Mouse (Mus musculus): ENCODE measurements around the gene Ank3. TPM values are rescaled to one million over a fixed set of nuclear protein-coding genes. Genes with fewer than 3 reads are reported as not detected.

Ank3 gene
- polyA plus RNA-seq, 1 experiment from 2014 or later: 70.0 TPM

DNA sequence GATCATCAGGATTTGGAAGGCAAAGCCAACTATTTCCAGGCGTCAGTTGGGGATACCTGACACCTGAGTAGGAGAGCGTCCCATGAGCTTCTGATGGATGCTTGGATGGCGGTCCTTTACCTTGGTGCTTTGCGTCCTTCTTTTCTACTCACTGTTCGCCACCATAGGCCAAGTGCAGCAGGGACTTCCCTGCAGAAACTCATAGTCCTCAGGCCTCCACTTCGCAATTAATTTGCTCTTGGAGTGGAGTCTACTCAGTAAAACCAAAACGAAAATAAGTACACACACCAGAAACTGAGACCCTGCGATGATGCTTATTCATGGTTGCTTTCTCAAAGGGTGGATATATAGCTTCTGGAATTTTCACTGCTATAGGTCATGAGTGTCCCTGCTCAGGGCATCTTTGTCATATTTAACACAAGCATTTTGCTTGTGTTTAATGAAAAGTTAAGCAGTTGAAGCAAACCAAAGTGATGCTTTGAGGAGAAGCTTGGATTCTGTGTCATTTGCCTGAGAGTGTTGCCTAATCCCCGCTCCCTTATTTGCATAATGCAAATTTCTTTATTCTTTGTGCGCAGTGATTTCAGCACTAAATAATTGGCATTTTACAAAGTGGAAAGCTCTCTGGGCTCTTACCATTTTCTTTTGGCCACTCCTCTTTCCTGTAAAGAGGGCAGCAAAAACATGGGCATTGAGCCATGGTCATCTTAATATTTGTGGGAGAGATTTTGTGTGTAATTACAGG, 145.5 kb downstream of the Ank3 start:
- Histone ChIP-seq H3K4me3 (ENCODE audit: low read depth, low read length) (no peak overlapping the region), H3K9me3 (ENCODE audit: control insufficient read depth, low read length) (no peaks in the 10 kb centered on the region), H3K27ac (ENCODE audit: low read depth, low read length) (no peak overlapping the region), H3K4me1 (ENCODE audit: control insufficient read depth, insufficient read depth, low read length) (no peaks in the 10 kb centered on the region), H3K9ac (ENCODE audit: low read length) (no peak overlapping the region), H3K36me3 (ENCODE audit: control insufficient read depth, insufficient read depth, low read length) (no peaks in the 10 kb centered on the region), H3K27me3 (ENCODE audit: control insufficient read depth, insufficient read depth, low read length) (no peaks in the 10 kb centered on the region), H3K4me2 (ENCODE audit: low read depth) (no peak overlapping the region)
- 96% methylated on average over 10 of the region's 10 CpGs for WGBS
- DNase-seq (ENCODE audit: low spot score) (no peak), ATAC-seq (ENCODE audit: insufficient read depth, low FRiP score, low TSS enrichment) (no peak)

DNA sequence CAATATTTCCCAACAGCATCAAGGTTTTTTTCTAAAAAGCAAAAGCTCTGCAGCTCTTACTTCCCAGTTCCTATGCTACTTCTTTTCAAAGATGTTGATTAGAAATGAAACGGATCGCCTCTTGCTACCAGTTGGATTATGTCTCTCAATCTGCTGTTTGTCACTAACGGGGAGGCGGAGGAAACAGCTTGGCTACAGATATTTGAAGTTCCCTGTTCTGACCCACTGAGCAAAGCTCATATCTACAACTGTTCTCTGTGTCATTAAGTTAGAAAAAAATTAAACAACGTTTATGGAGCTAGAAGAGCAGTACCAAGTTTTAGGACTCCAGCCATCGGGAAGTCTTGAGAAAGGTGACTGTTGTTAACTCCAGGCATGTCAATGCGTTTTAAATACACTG, 146.1 kb downstream of the Ank3 start:
- no peak for ATAC-seq (ENCODE audit: insufficient read depth, low FRiP score, low TSS enrichment)
- Histone ChIP-seq H3K9me3 (ENCODE audit: control insufficient read depth, low read length) (no peaks in the 10 kb centered on the region), H3K27me3 (ENCODE audit: control insufficient read depth, insufficient read depth, low read length) (no peaks in the 10 kb centered on the region), H3K9ac (ENCODE audit: low read length) (no peak overlapping the region), H3K27ac (ENCODE audit: low read depth, low read length) (no peak overlapping the region), H3K36me3 (ENCODE audit: control insufficient read depth, insufficient read depth, low read length) (no peaks in the 10 kb centered on the region), H3K4me2 (ENCODE audit: low read depth) (no peak overlapping the region), H3K4me1 (ENCODE audit: control insufficient read depth, insufficient read depth, low read length) (no peaks in the 10 kb centered on the region), H3K4me3 (ENCODE audit: low read depth, low read length) (no peak overlapping the region)
- 93% methylated on average over 7 of the region's 7 CpGs for WGBS
- no peak for DNase-seq (ENCODE audit: low spot score)

DNA sequence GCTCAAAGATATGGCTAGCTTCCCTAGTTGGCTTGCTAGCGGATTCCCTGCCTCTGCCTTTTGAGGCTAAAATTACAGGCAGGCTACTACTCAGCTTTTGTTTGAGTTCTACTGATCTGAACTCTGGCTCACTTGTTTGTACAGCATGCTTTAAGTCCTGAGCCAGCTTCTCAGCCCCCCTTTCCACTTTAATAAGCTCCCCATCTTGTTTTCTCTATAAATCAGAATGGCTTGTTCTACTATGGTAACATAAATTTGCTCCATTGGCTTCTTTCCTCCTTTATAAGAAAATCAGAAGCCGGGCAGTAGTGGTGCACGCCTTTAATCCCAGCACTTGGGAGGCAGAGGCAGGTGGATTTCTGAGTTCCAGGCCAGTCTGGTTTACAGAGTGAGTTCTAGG, 147.4 kb downstream of the Ank3 start:
- no peak overlapping the region for H3K9ac ChIP-seq (ENCODE audit: low read length)
- H3K27me3 ChIP-seq (ENCODE audit: control insufficient read depth, insufficient read depth, low read length): no peaks in the 10 kb centered on the region
- H3K9me3 ChIP-seq (ENCODE audit: control insufficient read depth, low read length): no peaks in the 10 kb centered on the region
- DNase-seq (ENCODE audit: low spot score): no peak
- no peaks in the 10 kb centered on the region for H3K36me3 ChIP-seq (ENCODE audit: control insufficient read depth, insufficient read depth, low read length)
- H3K4me2 ChIP-seq (ENCODE audit: low read depth): no peak overlapping the region
- no peak overlapping the region for H3K27ac ChIP-seq (ENCODE audit: low read depth, low read length)
- no peak overlapping the region for H3K4me3 ChIP-seq (ENCODE audit: low read depth, low read length)
- WGBS: 80% methylated on average over 3 of the region's 3 CpGs
- no peak for ATAC-seq (ENCODE audit: insufficient read depth, low FRiP score, low TSS enrichment)
- H3K4me1 ChIP-seq (ENCODE audit: control insufficient read depth, insufficient read depth, low read length): no peaks in the 10 kb centered on the region

DNA sequence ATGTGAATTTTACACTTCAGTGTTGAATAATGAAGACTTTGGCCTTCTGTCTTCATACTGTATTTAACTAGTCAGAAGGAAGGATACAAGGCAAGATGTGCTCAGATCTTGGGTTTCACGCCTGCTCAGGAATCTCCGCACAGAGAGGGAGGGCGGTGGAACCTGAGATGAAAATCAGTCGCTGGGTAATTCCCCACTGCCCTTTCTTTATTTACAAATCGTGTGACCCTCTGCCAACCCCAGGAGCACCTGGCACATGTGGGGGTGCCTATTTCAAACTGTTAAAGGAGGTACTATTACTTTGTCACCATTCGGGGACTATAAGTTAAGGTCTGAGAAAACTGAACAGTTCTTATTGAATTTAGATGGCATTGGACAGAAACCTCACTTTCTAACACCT, 148.1 kb downstream of the Ank3 start:
- H3K4me1 ChIP-seq (ENCODE audit: control insufficient read depth, insufficient read depth, low read length): no peaks in the 10 kb centered on the region
- no peak overlapping the region for H3K4me3 ChIP-seq (ENCODE audit: low read depth, low read length)
- H3K27me3 ChIP-seq (ENCODE audit: control insufficient read depth, insufficient read depth, low read length): no peaks in the 10 kb centered on the region
- ATAC-seq (ENCODE audit: insufficient read depth, low FRiP score, low TSS enrichment) (no peak), DNase-seq (ENCODE audit: low spot score) (no peak)
- no peak overlapping the region for H3K27ac ChIP-seq (ENCODE audit: low read depth, low read length)
- no peaks in the 10 kb centered on the region for H3K36me3 ChIP-seq (ENCODE audit: control insufficient read depth, insufficient read depth, low read length)
- WGBS: 82% methylated on average over 6 of the region's 6 CpGs
- H3K9ac ChIP-seq (ENCODE audit: low read length): no peak overlapping the region
- H3K4me2 ChIP-seq (ENCODE audit: low read depth): no peak overlapping the region
- H3K9me3 ChIP-seq (ENCODE audit: control insufficient read depth, low read length): no peaks in the 10 kb centered on the region

DNA sequence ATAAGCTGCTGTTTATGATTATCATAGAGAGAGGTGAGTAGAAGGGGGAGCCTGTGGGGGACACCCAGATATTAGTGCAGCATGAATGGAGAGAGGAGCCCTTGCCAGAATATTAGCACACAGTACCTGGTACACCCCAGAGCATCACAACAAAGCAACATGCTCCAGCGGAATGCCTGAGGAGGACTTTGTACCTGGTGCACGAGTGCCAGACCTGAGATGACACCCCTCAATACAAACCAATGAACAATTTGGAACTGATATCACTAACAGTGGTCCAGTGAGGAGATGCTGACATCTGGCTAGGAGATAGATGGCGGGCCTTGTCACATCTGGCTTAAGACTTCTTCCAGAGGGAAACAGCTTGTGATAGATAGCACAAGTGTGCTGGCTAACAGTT, 150.2 kb downstream of the Ank3 start:
- WGBS: 84% methylated on average over 3 of the region's 3 CpGs
- DNase-seq (ENCODE audit: low spot score) (no peak), ATAC-seq (ENCODE audit: insufficient read depth, low FRiP score, low TSS enrichment) (no peak)

DNA sequence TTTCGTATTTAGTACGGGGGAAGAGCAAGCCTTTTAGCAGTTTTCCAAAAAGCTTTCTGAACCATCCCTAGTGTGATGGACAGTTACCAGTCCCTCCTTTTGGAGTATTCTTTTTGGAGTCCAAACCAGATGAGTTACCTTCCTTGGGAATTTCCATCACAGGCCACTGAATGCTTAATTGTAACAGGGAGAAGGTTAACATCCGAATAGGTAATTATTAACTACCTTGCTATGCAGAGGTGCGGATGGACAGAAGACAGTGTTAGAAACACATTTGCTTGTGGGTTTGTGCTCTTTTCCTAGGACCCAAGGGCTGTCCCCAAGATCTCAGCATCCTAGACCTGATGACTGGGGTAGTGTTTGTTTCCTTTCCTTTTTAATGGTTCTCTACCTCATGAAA, 150.6 kb downstream of the Ank3 start:
- Histone ChIP-seq H3K9me3 (ENCODE audit: control insufficient read depth, low read length) (no peaks in the 10 kb centered on the region), H3K27me3 (ENCODE audit: control insufficient read depth, insufficient read depth, low read length) (no peaks in the 10 kb centered on the region), H3K27ac (ENCODE audit: low read depth, low read length) (no peak overlapping the region), H3K4me1 (ENCODE audit: control insufficient read depth, insufficient read depth, low read length) (no peaks in the 10 kb centered on the region), H3K36me3 (ENCODE audit: control insufficient read depth, insufficient read depth, low read length) (no peaks in the 10 kb centered on the region), H3K9ac (ENCODE audit: low read length) (no peak overlapping the region), H3K4me3 (ENCODE audit: low read depth, low read length) (no peak overlapping the region), H3K4me2 (ENCODE audit: low read depth) (no peak overlapping the region)
- ATAC-seq (ENCODE audit: insufficient read depth, low FRiP score, low TSS enrichment) (no peak), DNase-seq (ENCODE audit: low spot score) (no peak)
- 94% methylated on average over 4 of the region's 4 CpGs for WGBS

More for the DNA sequence above, 150.2 kb downstream of the Ank3 start:
- Histone ChIP-seq H3K36me3 (ENCODE audit: control insufficient read depth, insufficient read depth, low read length) (no peaks in the 10 kb centered on the region), H3K4me2 (ENCODE audit: low read depth) (no peak overlapping the region), H3K4me3 (ENCODE audit: low read depth, low read length) (no peak overlapping the region), H3K9me3 (ENCODE audit: control insufficient read depth, low read length) (no peaks in the 10 kb centered on the region), H3K4me1 (ENCODE audit: control insufficient read depth, insufficient read depth, low read length) (no peaks in the 10 kb centered on the region), H3K27ac (ENCODE audit: low read depth, low read length) (no peak overlapping the region), H3K9ac (ENCODE audit: low read length) (no peak overlapping the region), H3K27me3 (ENCODE audit: control insufficient read depth, insufficient read depth, low read length) (no peaks in the 10 kb centered on the region)

DNA sequence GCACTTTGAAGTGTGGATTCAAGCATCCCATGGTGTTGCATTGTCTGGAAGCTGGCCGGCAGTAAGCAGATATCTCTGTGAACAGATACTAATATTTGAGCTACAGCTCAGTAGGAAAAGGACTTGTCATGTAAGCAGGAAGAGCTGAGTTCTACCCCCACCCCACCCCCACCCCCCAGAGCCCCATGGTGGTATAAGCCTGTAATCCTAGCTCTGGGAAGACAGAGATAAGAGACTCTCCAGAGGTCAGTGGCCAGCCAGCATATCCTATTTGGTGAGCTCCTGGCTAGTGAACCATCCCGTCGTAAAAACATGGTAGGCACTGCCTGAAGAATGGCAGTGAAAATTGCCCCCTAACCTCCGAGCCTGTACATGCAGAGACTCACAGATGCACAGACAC, 152.3 kb downstream of the Ank3 start:
- Histone ChIP-seq H3K27ac (ENCODE audit: low read depth, low read length) (no peak overlapping the region), H3K9ac (ENCODE audit: low read length) (no peak overlapping the region), H3K36me3 (ENCODE audit: control insufficient read depth, insufficient read depth, low read length) (no peaks in the 10 kb centered on the region), H3K4me2 (ENCODE audit: low read depth) (no peak overlapping the region), H3K9me3 (ENCODE audit: control insufficient read depth, low read length) (no peaks in the 10 kb centered on the region), H3K27me3 (ENCODE audit: control insufficient read depth, insufficient read depth, low read length) (no peaks in the 10 kb centered on the region), H3K4me1 (ENCODE audit: control insufficient read depth, insufficient read depth, low read length) (no peaks in the 10 kb centered on the region), H3K4me3 (ENCODE audit: low read depth, low read length) (no peak overlapping the region)
- WGBS: 62% methylated on average over 4 of the region's 4 CpGs
- no peak for ATAC-seq (ENCODE audit: insufficient read depth, low FRiP score, low TSS enrichment)
- DNase-seq (ENCODE audit: low spot score): no peak

DNA sequence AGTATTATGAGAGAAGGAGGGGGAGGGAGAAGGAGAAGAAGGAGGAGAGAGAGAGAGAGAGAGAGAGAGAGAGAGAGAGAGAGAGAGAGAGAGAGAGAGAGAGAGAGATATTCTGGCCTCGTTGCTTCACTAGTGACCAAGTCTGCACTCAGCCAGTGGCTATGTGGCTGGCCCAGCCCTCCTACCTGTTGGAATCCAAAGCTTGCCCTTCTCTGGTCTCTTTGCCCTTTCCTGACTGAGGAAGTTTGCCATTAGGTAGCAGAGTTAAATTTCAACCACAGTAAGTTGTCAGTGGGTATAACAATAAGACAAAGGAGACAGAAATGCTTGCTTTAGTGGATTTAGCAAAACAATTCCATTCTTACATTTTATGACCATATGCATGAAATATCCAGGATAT, 154.5 kb downstream of the Ank3 start:
- no peak overlapping the region for H3K4me3 ChIP-seq (ENCODE audit: low read depth, low read length)
- no peaks in the 10 kb centered on the region for H3K9me3 ChIP-seq (ENCODE audit: control insufficient read depth, low read length)
- H3K27ac ChIP-seq (ENCODE audit: low read depth, low read length): no peak overlapping the region
- H3K9ac ChIP-seq (ENCODE audit: low read length): no peak overlapping the region
- WGBS: 57% methylated on average over 1 of the region's 1 CpGs
- no peaks in the 10 kb centered on the region for H3K27me3 ChIP-seq (ENCODE audit: control insufficient read depth, insufficient read depth, low read length)
- DNase-seq (ENCODE audit: low spot score): no peak
- no peaks in the 10 kb centered on the region for H3K4me1 ChIP-seq (ENCODE audit: control insufficient read depth, insufficient read depth, low read length)
- ATAC-seq (ENCODE audit: insufficient read depth, low FRiP score, low TSS enrichment): no peak
- H3K4me2 ChIP-seq (ENCODE audit: low read depth): no peak overlapping the region
- H3K36me3 ChIP-seq (ENCODE audit: control insufficient read depth, insufficient read depth, low read length): no peaks in the 10 kb centered on the region

DNA sequence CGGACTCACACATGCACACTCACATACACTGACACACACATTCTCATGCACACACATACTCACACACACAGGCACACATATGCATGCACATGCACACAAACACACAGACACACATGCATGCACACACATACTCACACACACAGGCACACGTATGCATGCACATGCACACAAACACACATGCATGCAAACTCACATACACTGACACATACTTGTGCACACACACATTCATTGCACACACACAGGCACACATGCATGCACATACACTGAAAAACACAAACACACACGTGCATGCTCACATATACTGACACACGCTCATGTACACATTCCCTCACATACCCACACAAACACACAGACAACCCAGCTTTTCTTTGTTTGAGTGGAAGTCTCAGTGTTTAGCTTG, 157.0 kb downstream of the Ank3 start:
- no peak overlapping the region for H3K4me3 ChIP-seq (ENCODE audit: low read depth, low read length)
- H3K4me2 ChIP-seq (ENCODE audit: low read depth): no peak overlapping the region
- ATAC-seq (ENCODE audit: insufficient read depth, low FRiP score, low TSS enrichment) (no peak), DNase-seq (ENCODE audit: low spot score) (no peak)
- no peak overlapping the region for H3K27ac ChIP-seq (ENCODE audit: low read depth, low read length)
- H3K27me3 ChIP-seq (ENCODE audit: control insufficient read depth, insufficient read depth, low read length): no peaks in the 10 kb centered on the region
- H3K4me1 ChIP-seq (ENCODE audit: control insufficient read depth, insufficient read depth, low read length): no peaks in the 10 kb centered on the region
- no peak overlapping the region for H3K9ac ChIP-seq (ENCODE audit: low read length)
- H3K36me3 ChIP-seq (ENCODE audit: control insufficient read depth, insufficient read depth, low read length): no peaks in the 10 kb centered on the region
- 92% methylated on average over 4 of the region's 4 CpGs for WGBS
- H3K9me3 ChIP-seq (ENCODE audit: control insufficient read depth, low read length): no peaks in the 10 kb centered on the region

Measured in neural tube, embryonic 11.5 days (tissue).